Mouse (Mus musculus) erythroid progenitor cell, adult 5-6 weeks (primary cell): ENCODE results near the gene Prima1. TPM values are rescaled to one million over a fixed set of nuclear protein-coding genes. Genes with fewer than 3 reads are reported as not detected.

ENCODE experiments used
- ATAC-seq: replicated peaks from 2 replicates; pipeline ENCODE4 v1.8.0; 2016; ENCODE audit warnings: moderate number of reproducible peaks, mild to moderate bottlenecking, moderate TSS enrichment, inconsistent platforms; ENCODE audit not compliant: poor library complexity, low FRiP score, severe bottlenecking
- total RNA-seq, 2 experiments: library from RNA; stranded (forward) in 1 of 2; stranded (reverse) in 1 of 2; fragments of 150-400 nt in 1 of 2; fragments of 186-747, 209-891 nt in 1 of 2; gene quantifications; 2 replicates each; pipeline versions ENCODE4 v1.2.3 to v1.2.4; 2015 to 2017; ENCODE audit warnings: low replicate concordance in 2 of 2

Prima1 gene
- total RNA-seq, 2 experiments from 2014 or later: not detected

DNA sequence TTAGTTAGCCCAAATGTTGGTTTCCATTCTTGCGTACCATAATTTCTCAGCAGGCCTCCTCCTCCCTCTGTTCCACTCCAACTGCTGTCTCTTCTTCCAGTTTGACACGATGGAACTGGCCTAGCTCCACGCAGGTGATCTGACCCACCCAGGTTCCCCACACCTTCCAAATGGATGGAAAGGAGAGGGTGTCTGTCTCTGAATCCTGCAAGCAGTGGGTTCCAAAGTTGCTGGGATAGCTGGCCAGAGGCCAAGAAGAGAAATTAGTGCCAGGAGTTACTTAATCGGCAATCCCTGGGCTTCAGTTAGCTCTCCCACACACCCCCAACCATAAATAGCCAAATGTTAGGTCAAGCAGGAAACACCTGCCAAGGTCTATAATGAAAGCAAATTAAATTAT, 81.2 kb downstream of the Prima1 start:
- no peak for ATAC-seq

- no peak for ATAC-seq
These were observed 82.9 kb downstream of the Prima1 start for GRCm38 (mm10) chr12:103159016-103159415.

- no peak for ATAC-seq
These were observed 84.6 kb downstream of the Prima1 start for GRCm38 (mm10) chr12:103157129-103157910.

DNA sequence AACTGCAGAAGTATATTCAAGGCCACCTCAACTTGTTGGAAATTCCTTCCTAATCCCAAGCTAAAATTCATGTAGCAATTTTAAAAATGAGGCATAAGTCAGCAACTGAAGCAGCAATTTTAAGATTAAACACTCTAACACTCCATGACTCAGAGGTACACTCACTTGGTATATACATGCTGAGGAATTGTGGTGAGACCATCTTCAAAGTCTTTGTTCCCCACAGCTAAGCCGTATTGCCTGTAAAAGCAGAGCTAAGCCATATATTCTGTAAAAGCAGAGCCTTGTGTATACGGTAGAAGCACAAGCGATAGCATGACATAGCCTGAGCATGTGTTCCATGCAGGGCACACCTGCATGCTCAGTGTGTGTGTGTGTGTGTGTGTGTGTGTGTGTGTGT, 86.5 kb downstream of the Prima1 start:
- no peak for ATAC-seq

- ATAC-seq: no peak
These were observed 87.0 kb downstream of the Prima1 start for GRCm38 (mm10) chr12:103154927-103155326.

GRCm38 (mm10) chr12:103150247-103150646, 91.7 kb downstream of the Prima1 start:
- no peak for ATAC-seq

Other genes starting within 250 kb of the Prima1 start
- not detected in 2 replicates for gene Fam181a, start 68.8 kb upstream of the Prima1 start, total RNA-seq (2015; ENCODE audit: low replicate concordance)
- gene Fam181a, start 68.8 kb upstream of the Prima1 start, total RNA-seq (2017; ENCODE audit: low replicate concordance): not detected in 2 replicates
- gene Asb2, start 113.9 kb upstream of the Prima1 start, total RNA-seq (2015; ENCODE audit: low replicate concordance): 1.7 and 2.9 TPM in 2 replicates
- gene Asb2, start 113.9 kb upstream of the Prima1 start, total RNA-seq (2017; ENCODE audit: low replicate concordance): 0.64 and 4.6 TPM in 2 replicates
- 28.1 and 45.4 TPM in 2 replicates for gene Otub2, start 146.5 kb upstream of the Prima1 start, total RNA-seq (2015; ENCODE audit: low replicate concordance)
- gene Otub2, start 146.5 kb upstream of the Prima1 start, total RNA-seq (2017; ENCODE audit: low replicate concordance): 18.9 and 25.4 TPM in 2 replicates
- 3.8 TPM in 1 of 2 replicates, not detected in the other for gene 9330161L09Rik, start 165.7 kb upstream of the Prima1 start, total RNA-seq (2015; ENCODE audit: low replicate concordance)
- 3.4 TPM in 1 of 2 replicates, not detected in the other for gene 9330161L09Rik, start 165.7 kb upstream of the Prima1 start, total RNA-seq (2017; ENCODE audit: low replicate concordance)
- gene Ddx24, start 183.7 kb upstream of the Prima1 start, total RNA-seq (2015; ENCODE audit: low replicate concordance): 41.9 and 51.5 TPM in 2 replicates
- gene Ddx24, start 183.7 kb upstream of the Prima1 start, total RNA-seq (2017; ENCODE audit: low replicate concordance): 61.6 and 62.0 TPM in 2 replicates
- 129 and 139 TPM in 2 replicates for gene Ifi27, start 192.1 kb upstream of the Prima1 start, total RNA-seq (2015; ENCODE audit: low replicate concordance)
- 33.1 and 75.9 TPM in 2 replicates for gene Ifi27, start 192.1 kb upstream of the Prima1 start, total RNA-seq (2017; ENCODE audit: low replicate concordance)
- 28.1 and 33.5 TPM in 2 replicates for gene Ifi27l2a, start 201.5 kb upstream of the Prima1 start, total RNA-seq (2015; ENCODE audit: low replicate concordance)
- gene Ifi27l2a, start 201.5 kb upstream of the Prima1 start, total RNA-seq (2017; ENCODE audit: low replicate concordance): 16.0 and 20.4 TPM in 2 replicates
- not detected in 2 replicates for gene Ifi27l2b, start 215.1 kb upstream of the Prima1 start, total RNA-seq (2015; ENCODE audit: low replicate concordance)
- not detected in 2 replicates for gene Ifi27l2b, start 215.1 kb upstream of the Prima1 start, total RNA-seq (2017; ENCODE audit: low replicate concordance)